Mouse (Mus musculus) forebrain, embryonic 15.5 days (tissue): ENCODE data around the gene Ogfrl1. TPM values are rescaled to one million over a fixed set of nuclear protein-coding genes. Genes with fewer than 3 reads are reported as not detected.
A peak's percentile ranks its signal among the peaks of the same experiment; 100 is the strongest.

ENCODE experiments used
- ATAC-seq: fragments of 200-750 bp; cut with Nextera tagmentation; replicated peaks from 2 replicates; pipeline ENCODE4 v1.8.0; 2017; ENCODE audit warnings: mild to moderate bottlenecking, moderate TSS enrichment, moderate library complexity
- H3K27ac ChIP-seq: fragments of 300-500 bp; sonication (generic); replicated peaks from 2 replicates; pipeline ENCODE4 v1.5.1; 2015; ENCODE audit warnings: mild to moderate bottlenecking, inconsistent platforms
- H3K27me3 ChIP-seq: fragments of 300-500 bp; sonication (generic); 2 replicates; pipeline ENCODE4 v1.6.1; 2015; ENCODE audit warnings: inconsistent platforms
- H3K36me3 ChIP-seq: fragments of 300-500 bp; sonication (generic); 2 replicates; pipeline ENCODE4 v1.6.1; 2015; ENCODE audit warnings: mild to moderate bottlenecking, inconsistent platforms
- H3K4me1 ChIP-seq: fragments of 300-500 bp; sonication (generic); 2 replicates; pipeline ENCODE4 v1.6.1; 2015; ENCODE audit warnings: inconsistent platforms
- H3K4me2 ChIP-seq: fragments of 300-500 bp; sonication (generic); replicated peaks from 2 replicates; pipeline ENCODE4 v1.6.1; 2015; ENCODE audit warnings: mild to moderate bottlenecking, inconsistent platforms
- H3K4me3 ChIP-seq: fragments of 300-500 bp; sonication (generic); 2 replicates; pipeline ENCODE4 v1.5.1; 2015; ENCODE audit warnings: mild to moderate bottlenecking, inconsistent platforms
- H3K9ac ChIP-seq: fragments of 300-500 bp; sonication (generic); replicated peaks from 2 replicates; pipeline ENCODE4 v1.6.1; 2015; ENCODE audit warnings: mild to moderate bottlenecking, inconsistent platforms
- H3K9me3 ChIP-seq: fragments of 300-500 bp; sonication (generic); 2 replicates; pipeline ENCODE4 v1.6.1; 2016; ENCODE audit warnings: inconsistent platforms
- WGBS: fragments of 180-500 bp; shearing (Covaris S2); methylation state at CpG from one replicate; pipeline ENCODE4 v1.1.7; 2015; ENCODE audit warnings: mixed read lengths; 5-methylcytosine and 5-hydroxymethylcytosine counted together
- polyA plus RNA-seq: library from polyadenylated mRNA; unstranded; fragments of >200 nt; fragmentation: Nextera tagmentation; extraction: Ambion mirVana; gene quantifications from 2 replicates; pipeline ENCODE4 v1.2.1, GENCODE M21; 2015

Ogfrl1 gene
- polyA plus RNA-seq, 1 experiment from 2014 or later = 15.1 TPM

DNA sequence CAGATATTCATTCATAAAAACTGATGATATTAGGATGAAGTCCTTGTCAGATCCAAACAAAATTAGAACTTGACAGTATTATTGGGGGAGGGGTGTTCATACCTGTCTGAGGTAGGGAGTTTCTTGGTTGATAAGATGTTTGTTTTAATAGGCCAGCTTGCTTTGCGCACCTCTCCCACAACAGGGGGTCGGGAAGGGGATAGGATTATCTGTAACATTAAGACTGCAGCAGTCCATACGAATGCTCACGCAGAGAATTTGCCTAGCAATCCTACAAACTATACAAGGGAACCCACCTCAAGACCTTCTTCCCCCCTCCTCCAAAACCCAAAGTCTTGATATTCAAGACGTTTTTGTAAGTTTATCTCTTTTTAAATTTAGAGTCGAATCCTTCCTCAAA lies 13.2 kb downstream of the Ogfrl1 start:
- 83% methylated on average over 6 of the region's 6 CpGs for WGBS
- H3K4me3 ChIP-seq = no peak overlapping the region
- peaks cover 34% of the 10 kb centered on the region for H3K4me1 ChIP-seq
- H3K4me2 ChIP-seq = no peak overlapping the region
- no peaks in the 10 kb centered on the region for H3K36me3 ChIP-seq
- no peaks in the 10 kb centered on the region for H3K27me3 ChIP-seq
- H3K9me3 ChIP-seq = no peaks in the 10 kb centered on the region
- no peak for ATAC-seq
- H3K9ac ChIP-seq = no peak overlapping the region
- no peak overlapping the region for H3K27ac ChIP-seq

DNA sequence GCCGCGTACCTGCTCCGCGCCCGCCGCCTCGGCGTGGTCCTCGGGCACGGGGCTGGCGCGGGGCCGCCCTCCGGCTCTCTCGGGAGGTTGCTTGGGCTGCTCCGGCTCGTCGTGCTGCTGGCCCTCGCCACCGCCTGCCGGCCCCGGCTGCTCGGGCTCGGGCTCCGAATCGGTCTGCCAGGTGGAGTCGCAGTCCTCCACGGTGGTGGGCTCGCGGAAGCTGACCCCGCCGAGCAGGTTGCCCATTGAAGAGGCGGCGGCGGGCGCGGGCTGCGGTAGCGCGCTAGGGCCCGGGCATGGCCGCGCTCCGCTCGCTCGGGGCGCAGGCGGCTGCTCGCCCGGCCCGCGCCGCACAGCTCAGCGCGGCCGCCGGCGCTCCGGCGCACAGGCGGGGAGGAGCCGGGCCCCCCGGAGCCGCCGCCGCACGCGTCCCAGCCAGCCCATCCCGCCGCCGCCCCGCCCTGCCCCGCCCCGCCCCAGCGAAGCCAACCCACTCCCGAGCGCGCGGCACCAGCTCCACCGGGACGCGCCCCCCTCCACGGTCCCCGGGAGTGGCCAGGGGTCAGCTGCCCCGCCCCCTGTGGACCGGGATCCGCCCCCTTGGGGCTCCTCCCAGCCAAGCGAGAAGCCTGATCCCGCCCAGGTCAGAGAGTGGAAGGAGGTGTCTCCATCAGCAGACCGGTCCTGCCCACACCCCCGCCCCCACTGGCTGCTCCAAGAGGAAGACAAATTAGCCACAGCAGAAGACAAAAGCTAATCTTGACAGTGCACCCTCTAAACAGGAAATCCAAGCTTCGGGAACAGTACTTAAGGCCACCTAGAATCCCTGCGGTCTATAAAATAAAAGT lies 14.5 kb downstream of the Ogfrl1 start:
- WGBS = under 1% methylated on average over 79 of the region's 93 CpGs
- ATAC-seq = peak; percentile 94
- Histone ChIP-seq H3K4me1 (peaks cover 40% of the 10 kb centered on the region), H3K27me3 (no peaks in the 10 kb centered on the region), H3K4me3 (peak overlapping the region; percentile 91), H3K9ac (peak overlapping the region; percentile 80), H3K27ac (peak overlapping the region; percentile 89), H3K9me3 (no peaks in the 10 kb centered on the region), H3K36me3 (no peaks in the 10 kb centered on the region), H3K4me2 (peak overlapping the region; percentile 94)

DNA sequence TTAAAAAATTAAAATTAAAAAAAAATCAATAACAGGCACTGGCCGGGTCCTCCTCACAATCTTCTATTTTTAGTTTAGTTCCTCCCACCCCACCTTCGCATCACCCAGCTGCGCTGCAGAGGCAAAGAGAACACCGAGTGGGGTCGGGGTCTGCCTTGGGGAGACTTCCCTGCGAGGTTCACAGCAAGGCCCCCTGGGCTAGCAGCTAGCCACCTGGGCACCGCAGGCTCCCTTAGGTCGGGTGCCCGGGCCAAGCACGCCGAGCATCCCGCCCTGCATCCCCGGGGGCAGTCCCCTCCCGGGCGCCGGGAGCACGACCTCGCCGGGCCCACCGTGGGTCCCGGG lies 15.1 kb downstream of the Ogfrl1 start:
- Histone ChIP-seq H3K4me2 (peak overlapping the region; percentile 94), H3K27me3 (no peaks in the 10 kb centered on the region), H3K27ac (peak overlapping the region; percentile 89), H3K9me3 (no peaks in the 10 kb centered on the region), H3K4me1 (peaks cover 40% of the 10 kb centered on the region), H3K9ac (peak overlapping the region; percentile 80), H3K4me3 (peak overlapping the region; percentile 91), H3K36me3 (no peaks in the 10 kb centered on the region)
- WGBS = 0% methylated on average over 21 of the region's 21 CpGs
- peak; percentile 20; the same call in 1 of the 2 replicates for ATAC-seq

DNA sequence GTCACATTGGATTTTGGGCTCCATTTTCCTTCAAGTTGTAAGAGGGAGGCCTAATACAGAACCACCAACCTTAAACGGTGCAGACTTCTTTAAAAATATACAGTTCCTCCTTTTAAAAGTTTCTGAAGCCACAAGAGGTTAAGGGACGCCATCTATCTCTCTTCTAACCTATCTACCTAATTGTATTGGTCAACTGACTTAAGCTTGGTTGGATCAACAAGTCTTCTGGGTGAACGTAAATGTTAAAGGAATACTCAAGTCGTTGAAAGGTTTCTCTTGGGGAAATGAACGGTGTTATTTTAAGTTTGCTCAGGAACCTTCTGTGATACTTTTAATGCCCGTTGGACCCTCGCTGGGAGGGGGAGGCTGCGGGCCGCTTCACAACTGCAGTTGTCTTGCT lies 15.5 kb downstream of the Ogfrl1 start:
- Histone ChIP-seq H3K9me3 (no peaks in the 10 kb centered on the region), H3K9ac (peak overlapping the region; percentile 80), H3K27ac (peak overlapping the region; percentile 89; the same call in 1 of the 2 replicates), H3K36me3 (no peaks in the 10 kb centered on the region), H3K4me2 (peak overlapping the region; percentile 94), H3K4me3 (peak overlapping the region; percentile 91), H3K27me3 (no peaks in the 10 kb centered on the region), H3K4me1 (peaks cover 40% of the 10 kb centered on the region)
- no peak for ATAC-seq
- 12% methylated on average over 9 of the region's 9 CpGs for WGBS

DNA sequence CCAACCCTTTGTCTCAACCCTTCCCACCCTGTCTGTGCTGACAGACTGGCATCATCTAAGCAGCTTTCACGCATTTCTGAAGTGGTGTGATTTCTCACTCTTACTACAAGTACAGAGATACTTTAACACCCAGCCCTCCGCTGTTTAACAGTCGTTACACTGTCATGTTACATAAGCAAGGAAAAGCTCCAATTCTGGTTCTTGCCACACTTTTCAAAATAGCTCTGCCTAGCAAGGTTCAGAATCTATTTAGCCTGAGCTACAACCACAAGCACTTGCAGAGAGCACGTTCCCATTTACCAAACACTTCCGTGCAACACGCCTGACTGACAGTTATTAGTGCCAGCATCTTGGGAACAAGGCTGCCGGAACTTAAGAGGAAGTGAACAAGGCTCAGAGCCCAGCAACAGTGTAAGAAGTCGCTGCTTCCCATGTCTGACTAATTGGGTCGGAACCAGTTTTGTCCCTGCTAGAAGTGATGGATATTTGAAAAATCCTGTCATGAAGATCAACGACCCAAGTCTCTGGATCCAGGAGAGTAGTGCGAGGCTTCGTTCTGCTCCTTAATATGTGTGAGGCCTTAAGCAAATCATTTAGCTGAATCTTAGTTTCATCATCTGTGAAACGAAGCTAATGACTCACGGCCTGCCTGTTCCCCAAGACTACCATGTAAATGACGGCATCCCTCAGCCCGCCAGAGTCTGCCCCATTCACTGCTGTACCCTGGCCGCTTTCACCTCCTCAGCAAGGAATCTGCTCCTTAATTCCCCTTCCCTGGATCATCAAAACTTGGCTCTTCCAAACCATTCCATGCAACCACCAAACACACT lies 17.4 kb downstream of the Ogfrl1 start:
- Histone ChIP-seq H3K27ac (peak overlapping the region; percentile 39), H3K9ac (no peak overlapping the region), H3K27me3 (no peaks in the 10 kb centered on the region), H3K4me1 (peaks cover 40% of the 10 kb centered on the region), H3K9me3 (no peaks in the 10 kb centered on the region), H3K36me3 (no peaks in the 10 kb centered on the region), H3K4me2 (peak overlapping the region; percentile 41), H3K4me3 (peak overlapping the region; percentile 26)
- ATAC-seq = peak; percentile 38
- WGBS = 34% methylated on average over 17 of the region's 17 CpGs

DNA sequence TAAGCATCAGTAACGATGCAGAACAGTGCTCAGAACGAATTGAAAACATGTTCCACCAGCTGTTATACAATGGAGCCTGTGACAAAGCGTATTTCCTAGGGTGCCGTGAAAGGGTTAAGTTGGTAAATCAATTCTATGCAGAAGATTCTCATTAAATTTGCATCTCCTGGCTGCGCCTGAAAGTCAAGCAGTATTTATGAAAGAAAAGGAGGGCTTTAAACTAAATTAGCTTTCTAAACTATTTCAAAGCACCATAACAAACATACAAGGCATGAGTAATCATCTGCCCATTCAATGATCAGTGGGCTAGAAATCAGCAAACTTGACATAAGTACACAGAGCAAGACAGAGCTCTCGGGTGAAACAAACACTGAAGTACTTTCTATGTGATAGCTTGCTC lies 18.3 kb downstream of the Ogfrl1 start:
- Histone ChIP-seq H3K4me1 (peaks cover 40% of the 10 kb centered on the region), H3K4me2 (peak overlapping the region; percentile 41), H3K9me3 (no peaks in the 10 kb centered on the region), H3K36me3 (no peaks in the 10 kb centered on the region), H3K4me3 (peak overlapping the region; percentile 26), H3K27ac (peak overlapping the region; percentile 39), H3K27me3 (no peaks in the 10 kb centered on the region), H3K9ac (no peak overlapping the region)
- WGBS = 17% methylated on average over 6 of the region's 6 CpGs
- ATAC-seq = peak; percentile 0; the same call in 1 of the 2 replicates

DNA sequence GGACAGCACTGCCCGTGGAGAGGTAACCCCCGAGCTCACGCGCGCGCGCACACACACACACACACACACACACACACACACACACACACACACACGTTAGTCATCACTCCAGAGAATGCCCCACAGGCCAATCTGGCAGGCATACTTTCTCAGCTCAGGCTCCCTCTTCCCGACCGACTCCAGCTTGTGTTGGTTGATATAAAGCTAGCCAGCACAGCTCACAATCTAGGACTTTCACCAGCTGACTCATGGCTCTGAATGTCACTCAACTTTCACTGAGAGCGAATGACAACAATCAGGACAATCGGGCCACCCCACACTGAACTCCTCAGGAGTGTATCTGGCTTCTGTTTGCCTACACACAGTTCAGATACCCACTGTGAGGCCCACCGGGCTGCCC lies 20.0 kb downstream of the Ogfrl1 start:
- Histone ChIP-seq H3K9me3 (no peaks in the 10 kb centered on the region), H3K27me3 (no peaks in the 10 kb centered on the region), H3K27ac (no peak overlapping the region), H3K4me1 (peaks cover 35% of the 10 kb centered on the region), H3K4me3 (no peak overlapping the region), H3K9ac (no peak overlapping the region), H3K36me3 (no peaks in the 10 kb centered on the region), H3K4me2 (no peak overlapping the region)
- ATAC-seq = no peak
- WGBS = 81% methylated on average over 13 of the region's 13 CpGs

DNA sequence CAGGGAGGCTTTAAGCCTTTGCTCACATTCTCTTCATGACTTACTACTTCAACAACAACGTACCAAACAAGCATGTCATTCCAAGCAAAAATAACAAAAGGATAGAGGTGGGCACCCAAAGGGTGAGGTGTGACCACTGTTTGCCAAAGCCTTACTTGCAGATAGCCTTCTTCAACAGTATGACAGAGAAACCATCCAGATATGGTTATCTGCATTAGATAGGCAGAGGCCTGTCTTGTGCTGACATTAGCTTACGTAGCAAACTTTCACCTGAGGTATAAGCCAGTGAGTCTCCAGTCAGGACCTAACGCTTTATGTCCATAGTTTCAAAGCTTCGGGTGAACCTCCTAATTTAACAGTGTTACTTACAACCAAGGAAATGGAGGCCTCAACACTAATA lies 23.4 kb downstream of the Ogfrl1 start:
- Histone ChIP-seq H3K4me3 (no peak overlapping the region), H3K36me3 (no peaks in the 10 kb centered on the region), H3K4me1 (peaks cover 4% of the 10 kb centered on the region), H3K27me3 (no peaks in the 10 kb centered on the region), H3K27ac (no peak overlapping the region), H3K9ac (no peak overlapping the region), H3K4me2 (no peak overlapping the region), H3K9me3 (no peaks in the 10 kb centered on the region)
- no peak for ATAC-seq
- WGBS = 59% methylated on average over 4 of the region's 4 CpGs

DNA sequence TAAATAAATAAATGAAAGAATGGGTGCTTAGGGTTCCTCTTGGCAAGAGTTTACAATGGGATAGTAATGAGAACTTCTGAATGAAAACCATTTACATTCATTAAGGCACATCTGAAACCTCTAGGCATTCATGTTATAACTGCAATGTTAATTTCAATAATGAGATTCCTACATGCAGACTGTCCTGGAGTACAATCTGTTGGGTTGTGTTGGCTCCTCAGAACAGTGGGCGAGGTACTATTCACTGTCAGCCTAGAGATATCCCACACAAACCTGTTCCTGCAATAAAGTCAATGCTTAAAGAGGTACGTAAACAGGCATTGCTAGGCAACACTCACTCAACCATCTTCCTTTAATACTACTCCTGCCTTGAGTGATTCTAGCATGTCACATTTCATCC lies 32.0 kb downstream of the Ogfrl1 start:
- no peaks in the 10 kb centered on the region for H3K4me1 ChIP-seq
- H3K27ac ChIP-seq = no peak overlapping the region
- WGBS = 82% methylated on average over 2 of the region's 2 CpGs
- H3K9me3 ChIP-seq = no peaks in the 10 kb centered on the region
- no peak overlapping the region for H3K4me3 ChIP-seq
- no peaks in the 10 kb centered on the region for H3K36me3 ChIP-seq
- no peak overlapping the region for H3K4me2 ChIP-seq
- H3K9ac ChIP-seq = no peak overlapping the region
- no peaks in the 10 kb centered on the region for H3K27me3 ChIP-seq
- ATAC-seq = no peak

DNA sequence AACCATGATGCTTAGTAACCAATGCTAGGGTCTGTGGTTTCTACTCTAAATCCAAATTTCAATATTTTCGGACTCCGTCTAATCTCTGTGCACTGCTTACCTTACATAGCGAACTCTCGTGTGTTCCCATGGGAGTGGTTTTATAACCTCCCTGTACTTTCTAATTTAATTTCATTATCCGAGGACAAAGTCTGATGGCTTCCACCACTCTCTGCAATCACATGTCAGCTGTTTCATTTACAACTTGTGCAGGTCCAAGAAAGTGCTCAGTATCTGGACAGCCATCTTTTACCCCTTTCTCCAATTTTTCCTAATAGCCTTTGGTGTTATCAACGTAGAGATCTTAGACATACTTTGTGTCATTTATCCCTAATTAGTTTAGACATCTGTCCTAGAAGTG lies 44.7 kb downstream of the Ogfrl1 start:
- no peaks in the 10 kb centered on the region for H3K36me3 ChIP-seq
- no peak overlapping the region for H3K4me3 ChIP-seq
- no peak overlapping the region for H3K9ac ChIP-seq
- ATAC-seq = no peak
- 86% methylated on average over 6 of the region's 6 CpGs for WGBS
- H3K4me2 ChIP-seq = no peak overlapping the region
- H3K27ac ChIP-seq = no peak overlapping the region
- H3K27me3 ChIP-seq = no peaks in the 10 kb centered on the region
- no peaks in the 10 kb centered on the region for H3K4me1 ChIP-seq
- H3K9me3 ChIP-seq = no peaks in the 10 kb centered on the region

DNA sequence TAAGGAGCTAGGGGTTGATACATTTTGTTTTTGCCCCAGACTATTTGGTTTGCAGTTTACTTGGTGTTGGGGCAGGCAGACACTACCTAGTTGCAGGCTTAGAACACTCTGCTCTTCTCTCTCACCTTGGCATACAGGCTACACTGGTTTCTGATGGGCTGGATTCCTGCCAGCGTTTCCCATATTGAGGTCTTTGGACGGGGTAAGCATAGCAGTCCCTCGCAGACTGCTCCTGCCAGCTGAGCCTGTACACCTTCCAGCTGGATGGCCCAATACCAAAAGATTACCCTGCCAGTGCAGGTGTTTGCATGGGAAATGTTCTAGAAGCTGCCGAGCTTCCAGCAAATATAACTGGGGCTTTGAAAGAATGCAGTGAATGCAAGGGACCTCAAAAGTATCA lies 45.8 kb downstream of the Ogfrl1 start:
- no peaks in the 10 kb centered on the region for H3K36me3 ChIP-seq
- H3K9me3 ChIP-seq = no peaks in the 10 kb centered on the region
- H3K4me1 ChIP-seq = no peaks in the 10 kb centered on the region
- 56% methylated on average over 4 of the region's 4 CpGs for WGBS
- no peak overlapping the region for H3K27ac ChIP-seq
- no peak for ATAC-seq
- H3K4me2 ChIP-seq = no peak overlapping the region
- H3K9ac ChIP-seq = no peak overlapping the region
- no peak overlapping the region for H3K4me3 ChIP-seq
- H3K27me3 ChIP-seq = no peaks in the 10 kb centered on the region

DNA sequence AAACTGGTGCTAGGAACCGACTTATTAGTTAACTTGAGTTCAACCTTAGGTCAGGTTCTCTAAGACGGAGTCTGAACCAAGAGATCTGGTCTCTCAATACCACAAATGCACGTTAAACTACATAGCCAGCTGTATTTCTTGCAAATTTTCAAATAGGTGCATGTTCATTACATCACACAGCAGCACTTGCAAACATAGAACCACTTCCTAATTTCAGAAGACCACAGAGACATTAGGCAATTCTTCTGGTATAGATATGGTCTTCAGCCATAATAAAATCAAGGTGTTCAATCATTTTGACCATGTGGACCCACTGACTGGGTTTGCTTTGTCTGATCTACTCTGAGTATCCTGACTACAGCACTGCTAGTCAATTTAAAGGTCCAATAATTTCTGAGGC lies 51.9 kb downstream of the Ogfrl1 start:
- Histone ChIP-seq H3K4me3 (no peak overlapping the region), H3K27me3 (no peaks in the 10 kb centered on the region), H3K4me1 (no peaks in the 10 kb centered on the region), H3K4me2 (no peak overlapping the region), H3K27ac (no peak overlapping the region), H3K9me3 (no peaks in the 10 kb centered on the region), H3K36me3 (no peaks in the 10 kb centered on the region), H3K9ac (no peak overlapping the region)
- WGBS = 86% methylated on average over 3 of the region's 3 CpGs
- no peak for ATAC-seq
